Mouse (Mus musculus) c-Kit-positive CD71-positive TER-119-positive erythroid progenitor cells, embryonic 14.5 days (primary cell): Measurements from ENCODE around the gene Arfrp1.
A peak's percentile ranks its signal among the peaks of the same experiment; 100 is the strongest.

ENCODE experiments used
- DNase-seq: peaks from one replicate; pipeline ENCODE4 v3.0.0-alpha.2; 2013; ENCODE audit warnings: low spot score

Gene Arfrp1

GRCm38 (mm10) chr2:181377230-181377629, 12.0 kb upstream of the Arfrp1 start:
- no peak for DNase-seq

GRCm38 (mm10) chr2:181375787-181376186, 10.6 kb upstream of the Arfrp1 start:
- peak; percentile 66 for DNase-seq

DNA sequence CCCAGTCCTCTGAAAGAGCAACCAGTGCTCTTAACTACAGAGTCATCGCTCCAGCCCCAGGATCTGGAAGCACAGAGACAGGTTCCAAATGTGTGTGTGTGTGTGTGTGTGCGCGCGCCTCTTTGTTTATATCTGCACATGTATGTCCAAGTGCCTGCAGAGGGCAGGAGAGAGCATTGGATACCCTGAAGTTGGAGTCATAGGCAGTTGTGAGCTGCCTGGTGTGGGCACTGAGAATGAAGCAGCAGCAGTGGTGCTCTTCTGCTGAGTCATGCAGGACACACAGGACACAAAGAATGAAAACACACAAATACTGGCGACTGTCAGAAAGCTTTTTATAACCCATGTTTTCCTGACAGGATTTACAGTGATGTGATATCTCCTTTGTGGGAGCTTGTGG, 4.8 kb upstream of the Arfrp1 start:
- no peak for DNase-seq

GRCm38 (mm10) chr2:181365655-181366075, 461 bp upstream of the Arfrp1 start:
- DNase-seq = peak; percentile 42

- no peak for DNase-seq
Measured at GRCm38 (mm10) chr2:181364487-181364859, 731 bp downstream of the Arfrp1 start.

GRCm38 (mm10) chr2:181363946-181364345, 1.3 kb downstream of the Arfrp1 start:
- DNase-seq = no peak

DNA sequence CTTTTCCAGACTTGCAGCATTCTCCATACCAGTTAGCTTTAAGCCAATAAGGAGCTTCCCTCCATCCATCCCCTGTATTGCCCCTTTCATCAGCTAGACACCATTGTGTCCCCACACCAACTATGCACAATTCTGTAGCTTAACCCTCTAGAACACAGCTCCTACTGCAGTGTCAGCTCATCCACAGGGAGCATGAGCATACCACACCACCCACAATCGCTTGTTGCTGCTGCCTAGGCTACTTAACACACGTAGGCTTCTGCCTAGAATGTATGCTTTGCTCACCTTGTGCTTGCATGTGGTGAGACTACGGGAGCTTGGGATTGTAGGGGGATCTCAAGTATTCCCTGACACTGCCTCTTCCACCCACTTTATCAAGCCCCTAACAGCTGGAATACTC, 8.4 kb downstream of the Arfrp1 start:
- DNase-seq = no peak

- DNase-seq = no peak
Measured at GRCm38 (mm10) chr2:181342766-181343165, 22.4 kb downstream of the Arfrp1 start.

GRCm38 (mm10) chr2:181340426-181340825, 24.8 kb downstream of the Arfrp1 start:
- DNase-seq = no peak

GRCm38 (mm10) chr2:181334023-181334422, 31.2 kb downstream of the Arfrp1 start:
- peak; percentile 65 for DNase-seq

GRCm38 (mm10) chr2:181332542-181332941, 32.7 kb downstream of the Arfrp1 start:
- DNase-seq = no peak

- no peak for DNase-seq
Measured at GRCm38 (mm10) chr2:181326098-181326497, 39.1 kb downstream of the Arfrp1 start.

DNA sequence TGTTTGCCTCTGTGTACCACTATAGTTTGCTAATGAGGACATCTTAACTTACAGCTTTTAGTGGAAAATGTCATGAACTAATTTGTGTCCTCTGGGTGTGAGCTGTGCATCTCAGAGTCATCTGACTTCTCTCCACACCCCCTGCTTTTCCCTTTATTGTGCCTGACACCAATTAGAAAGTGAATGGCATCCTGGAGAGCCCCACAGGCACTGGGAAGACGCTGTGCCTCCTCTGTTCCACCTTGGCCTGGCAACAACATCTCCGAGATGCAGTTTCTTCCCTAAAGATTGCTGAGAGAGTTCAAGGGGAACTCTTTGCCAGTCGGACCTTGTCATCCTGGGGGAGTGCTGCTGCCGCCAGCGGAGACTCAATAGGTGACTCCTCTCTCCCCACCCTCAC, 43.1 kb downstream of the Arfrp1 start:
- no peak for DNase-seq

- no peak for DNase-seq
Measured at GRCm38 (mm10) chr2:181320103-181320499, 45.1 kb downstream of the Arfrp1 start.

- peak; percentile 80 for DNase-seq
Measured at GRCm38 (mm10) chr2:181319248-181320102, 45.7 kb downstream of the Arfrp1 start, which contains the start of gene Rtel1. Gene Rtel1 (plus strand): TSS chr2:181319739.

DNA sequence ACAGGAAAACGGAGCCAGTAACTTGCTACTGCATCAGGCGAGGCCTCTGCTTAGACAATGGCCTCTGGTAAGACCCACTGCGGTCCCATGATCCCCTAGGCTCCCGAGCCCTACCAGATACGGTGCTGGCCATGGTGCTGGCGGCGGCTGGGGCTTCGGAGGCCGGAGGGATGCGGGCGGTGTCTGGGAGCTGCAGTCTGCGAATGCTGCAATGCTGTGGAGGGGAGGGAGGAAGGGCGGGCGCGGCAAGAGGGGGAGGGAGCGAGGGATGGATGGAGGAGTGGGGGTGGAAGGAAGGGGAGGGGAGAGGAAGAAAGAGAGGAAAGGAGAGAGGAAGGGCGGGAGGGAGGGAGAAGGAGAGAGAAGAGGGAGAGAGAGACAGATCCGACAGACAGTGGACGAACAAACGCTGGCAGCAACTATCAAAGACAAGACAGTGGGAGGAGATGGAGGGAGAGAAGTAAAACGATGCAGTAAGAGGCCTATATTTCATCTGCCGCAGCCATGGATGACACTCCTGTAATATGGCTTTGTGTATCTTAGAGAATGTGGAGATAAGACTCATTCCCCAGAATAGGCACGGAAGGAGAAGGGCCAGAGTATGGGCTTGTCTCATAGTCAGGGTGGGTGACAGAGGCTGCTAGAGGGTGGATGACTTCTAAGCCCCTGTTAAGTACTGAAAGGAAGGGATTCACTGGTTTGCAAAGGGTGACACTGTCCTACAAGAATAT, 51.0 kb downstream of the Arfrp1 start, which contains the start of gene Stmn3:
Gene Stmn3 (minus strand): TSS at position 421 of the 731 bp plus-strand sequence.
- DNase-seq = no peak

DNA sequence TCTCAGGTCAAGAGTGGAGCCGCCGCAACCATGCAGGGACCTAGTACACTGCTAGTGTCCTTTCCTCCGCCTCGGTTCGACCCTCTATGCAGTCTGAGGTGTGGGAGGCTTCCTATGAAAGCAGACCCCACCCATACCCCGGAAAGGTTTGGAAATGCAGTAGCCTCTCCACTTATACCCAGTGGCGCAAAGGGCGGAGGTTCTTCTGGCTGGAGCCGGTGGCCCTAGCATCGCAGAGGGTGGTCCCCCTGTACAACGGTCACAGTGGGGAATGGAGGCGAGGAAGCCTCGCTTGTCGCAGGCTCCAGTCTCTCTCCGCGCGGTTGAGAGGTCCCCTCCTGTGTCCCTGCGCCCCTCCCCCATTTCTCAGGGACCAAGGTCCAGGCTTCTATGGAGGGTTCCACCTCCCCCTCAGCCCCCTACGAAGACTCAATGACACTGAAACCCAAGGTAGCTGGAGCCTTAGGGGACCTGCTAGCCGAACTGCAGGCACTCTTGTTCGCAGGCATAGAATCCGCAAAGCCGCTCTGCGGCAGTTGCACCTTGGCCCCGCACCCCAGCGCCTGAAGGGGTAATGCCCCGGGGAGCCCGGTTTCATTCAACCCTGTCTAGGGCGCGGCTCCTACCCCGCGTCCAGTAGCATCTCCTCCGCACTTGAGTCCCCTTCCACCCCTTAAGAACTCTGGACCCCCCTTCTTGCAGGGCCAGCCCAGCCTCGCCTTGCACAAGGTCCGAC, 51.7 kb downstream of the Arfrp1 start:
- DNase-seq = no peak

DNA sequence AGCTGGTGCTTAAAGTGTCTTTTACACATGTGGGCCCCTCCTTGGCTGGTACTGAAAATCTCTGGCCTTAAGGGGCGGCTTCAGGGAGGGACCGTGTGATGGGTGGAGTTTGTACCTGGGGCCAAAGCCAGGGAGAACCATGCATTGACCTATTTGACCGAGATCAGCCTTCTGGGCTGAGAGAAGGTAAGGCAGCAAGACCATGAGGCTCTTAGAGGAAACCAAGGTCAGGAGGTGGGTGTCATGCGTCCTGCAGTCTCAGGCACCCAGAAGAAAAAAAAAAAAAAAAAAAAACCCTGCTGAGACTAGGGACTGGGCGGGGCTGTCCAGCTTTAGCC, 52.2 kb downstream of the Arfrp1 start:
- DNase-seq = no peak

GRCm38 (mm10) chr2:181312435-181312834, 52.8 kb downstream of the Arfrp1 start:
- no peak for DNase-seq
